Mouse (Mus musculus) gastrocnemius, postnatal 25 days (tissue): ENCODE measurements at regions not wholly inside any gene's neighbourhood (a gene's known extent, or its start where the extent isn't known, plus 50 kb on each side); places are given as distances from the start of the nearest gene placed in this dataset.

Experiments
- DNase-seq: peaks from one replicate; pipeline ENCODE4 v3.0.0; 2022

DNA sequence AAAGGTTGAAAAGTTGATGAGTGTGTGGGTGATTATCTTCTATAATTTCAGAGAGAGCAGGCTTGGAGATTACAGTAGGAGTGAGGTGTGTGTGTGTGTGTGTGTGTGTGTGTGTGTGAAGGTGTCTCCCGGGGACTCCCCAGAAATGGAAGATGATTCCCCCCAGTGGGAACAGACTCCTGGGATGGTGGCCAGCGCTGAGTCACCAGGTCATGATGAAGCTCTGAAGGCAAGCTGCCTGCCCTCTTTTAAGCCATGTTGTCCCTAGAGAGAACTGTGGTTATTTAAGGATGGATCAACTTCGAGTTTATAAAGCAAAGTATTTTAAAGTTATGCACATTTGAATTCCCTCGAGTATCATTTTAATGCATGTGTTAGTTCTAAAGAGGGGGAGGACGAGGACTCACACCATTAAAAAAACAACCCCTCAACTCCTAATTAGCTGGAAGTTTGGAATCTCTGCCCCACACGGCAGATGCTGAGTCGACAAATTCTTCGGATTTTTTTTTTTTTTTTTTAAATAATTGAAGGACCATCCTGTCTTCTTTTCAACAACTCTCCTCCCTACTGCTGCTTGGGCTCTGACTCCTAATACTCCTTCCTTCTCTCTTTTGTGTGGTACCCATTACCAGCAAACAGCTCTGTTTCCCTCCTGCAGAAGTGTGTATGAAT lies 186.6 kb downstream of the Ly86 start:
- DNase-seq, result peak; percentile 40

- DNase-seq, result no peak
These were observed 187.7 kb downstream of the Ly86 start for GRCm38 (mm10) chr13:37532596-37533170.

DNA sequence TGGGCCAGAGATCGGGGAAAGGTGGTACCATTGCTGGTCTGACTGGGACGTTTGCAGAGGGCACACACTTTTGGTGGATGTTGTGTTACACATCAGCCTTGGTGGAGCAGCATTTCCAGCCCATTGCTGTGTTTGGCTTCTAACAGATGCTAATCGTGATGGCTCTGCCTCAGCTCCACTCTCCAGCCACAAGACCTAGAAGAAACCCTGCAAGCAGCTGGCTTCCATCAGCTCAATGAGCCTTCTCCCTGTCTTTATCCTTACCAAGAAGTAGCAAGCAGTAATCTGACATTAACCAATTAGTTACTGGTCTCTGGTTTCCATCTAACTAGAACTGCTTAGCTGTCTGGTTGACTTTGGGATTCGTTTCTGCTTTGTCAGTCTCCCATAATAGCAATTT lies 188.8 kb downstream of the Ly86 start:
- DNase-seq, result no peak

- DNase-seq, result no peak
These were observed 192.3 kb downstream of the Ly86 start for GRCm38 (mm10) chr13:37537330-37537729.

GRCm38 (mm10) chr13:37537793-37538192 lies 192.8 kb downstream of the Ly86 start:
- no peak for DNase-seq

- no peak for DNase-seq
These were observed 196.0 kb downstream of the Ly86 start for GRCm38 (mm10) chr13:37540980-37541531.

GRCm38 (mm10) chr13:37541674-37542073 lies 196.7 kb downstream of the Ly86 start:
- peak; percentile 56 for DNase-seq

GRCm38 (mm10) chr13:37542744-37543196 lies 197.8 kb downstream of the Ly86 start:
- no peak for DNase-seq

GRCm38 (mm10) chr13:37543788-37544187 lies 198.8 kb downstream of the Ly86 start:
- no peak for DNase-seq

DNA sequence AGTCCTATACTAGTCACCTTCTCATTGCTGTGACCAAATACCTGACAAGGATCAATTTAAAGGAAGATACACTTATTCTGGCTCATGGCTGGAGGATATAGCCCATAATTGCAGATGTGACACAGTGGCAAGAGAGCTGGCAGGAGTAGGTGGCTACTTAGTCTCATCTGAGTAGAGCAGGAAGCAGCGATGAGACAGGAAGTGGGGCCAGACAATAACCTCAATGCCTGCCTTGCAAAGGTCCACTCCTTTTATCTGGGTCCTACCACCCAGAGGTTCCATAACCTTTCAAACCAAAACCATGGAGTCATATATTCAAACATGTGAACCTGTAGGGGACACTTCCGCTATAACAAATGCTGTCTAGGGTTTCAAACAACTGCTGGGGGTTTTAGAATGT lies 199.7 kb downstream of the Ly86 start:
- DNase-seq, result no peak

GRCm38 (mm10) chr13:37546556-37546955 lies 201.5 kb downstream of the Ly86 start:
- no peak for DNase-seq

- no peak for DNase-seq
These were observed 205.6 kb downstream of the Ly86 start for GRCm38 (mm10) chr13:37550584-37550983.

DNA sequence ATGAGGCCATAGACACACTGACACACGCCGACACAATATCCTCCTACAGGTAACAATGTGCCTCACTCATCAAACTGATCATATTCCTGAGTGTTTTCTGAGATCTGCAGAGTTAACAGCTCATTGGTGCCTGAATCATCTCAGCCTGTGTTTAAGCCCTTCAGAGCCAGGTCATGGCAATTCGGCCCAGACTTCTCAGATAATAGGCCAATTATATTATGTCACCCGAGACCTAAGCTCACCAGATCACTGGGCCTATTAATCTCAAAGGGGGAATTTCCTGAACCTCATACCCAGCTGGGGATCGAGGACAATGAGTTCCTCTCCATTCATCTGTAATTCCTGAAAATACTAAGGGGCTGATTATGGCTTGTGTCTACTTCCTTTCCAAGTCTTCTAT lies 208.4 kb downstream of the Ly86 start:
- DNase-seq, result no peak

GRCm38 (mm10) chr13:37557183-37557582 lies 212.2 kb downstream of the Ly86 start:
- DNase-seq, result no peak

DNA sequence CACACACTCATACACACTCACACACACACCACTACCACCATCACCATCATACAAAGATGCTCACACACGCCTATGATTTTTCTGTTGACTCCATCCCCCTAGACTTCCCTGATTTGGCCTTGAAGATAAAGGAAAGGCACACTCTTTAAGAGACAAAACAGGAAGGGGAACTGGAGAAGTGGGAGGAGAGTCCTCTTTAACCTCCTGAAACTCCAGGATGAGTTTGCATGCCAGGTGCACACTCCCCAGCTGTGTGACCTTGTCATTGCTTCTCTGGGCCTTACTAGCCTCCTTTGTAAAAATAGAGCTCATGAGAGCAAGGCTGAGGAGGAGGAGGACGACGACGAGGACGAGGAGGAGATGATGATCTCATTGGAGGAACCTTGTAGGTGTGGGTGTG lies 212.8 kb downstream of the Ly86 start:
- DNase-seq, result no peak

- no peak for DNase-seq
These were observed 214.0 kb downstream of the Ly86 start for GRCm38 (mm10) chr13:37559056-37559455.

- no peak for DNase-seq
These were observed 214.8 kb downstream of the Ly86 start for GRCm38 (mm10) chr13:37559706-37560313.

- peak; percentile 70 for DNase-seq
These were observed 215.4 kb downstream of the Ly86 start for GRCm38 (mm10) chr13:37560387-37560786.

DNA sequence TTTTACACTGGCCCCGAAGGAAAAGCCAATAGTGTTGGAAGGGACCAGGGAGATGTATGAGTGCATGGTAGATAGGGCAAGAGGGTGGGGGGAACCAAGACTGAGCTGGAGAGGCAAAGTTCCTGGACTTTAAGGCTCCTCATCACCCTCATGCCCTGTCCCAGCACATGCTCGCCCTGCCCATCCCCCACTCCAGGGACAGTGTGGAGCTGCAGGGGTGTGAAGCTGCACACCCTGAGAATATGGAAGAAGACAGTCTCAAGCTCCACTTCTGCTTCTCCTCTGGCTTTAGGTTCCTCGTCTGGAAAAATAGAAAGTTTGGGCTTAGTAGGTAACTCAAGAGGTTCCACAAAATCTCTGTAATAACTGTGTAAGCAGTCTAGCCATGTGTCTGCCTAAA lies 215.8 kb downstream of the Ly86 start:
- DNase-seq, result no peak

- DNase-seq, result peak; percentile 83
These were observed 216.4 kb downstream of the Ly86 start for GRCm38 (mm10) chr13:37561437-37561836.

DNA sequence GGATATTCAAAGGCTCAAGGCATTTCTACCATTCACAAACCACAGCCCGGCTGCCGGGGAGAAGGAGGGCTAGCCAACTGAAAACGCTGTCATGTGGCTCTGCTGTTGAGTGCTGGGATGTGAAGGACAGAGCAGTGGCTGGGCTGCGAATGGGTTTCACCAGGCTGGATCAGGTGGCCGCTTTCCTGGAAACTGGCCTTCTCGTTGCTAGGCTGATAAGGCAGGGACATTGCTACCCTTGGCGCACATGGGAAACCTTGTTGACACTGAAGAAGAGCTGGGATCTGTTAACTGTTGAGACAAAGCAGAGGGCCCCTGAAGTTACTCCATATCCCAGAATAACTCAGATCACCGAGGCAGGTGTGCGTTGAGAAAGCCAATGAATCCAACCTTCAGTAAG lies 216.1 kb upstream of the Rreb1 start:
- DNase-seq, result peak; percentile 47

- peak; percentile 44 for DNase-seq
These were observed 215.5 kb upstream of the Rreb1 start for GRCm38 (mm10) chr13:37562652-37563051.

DNA sequence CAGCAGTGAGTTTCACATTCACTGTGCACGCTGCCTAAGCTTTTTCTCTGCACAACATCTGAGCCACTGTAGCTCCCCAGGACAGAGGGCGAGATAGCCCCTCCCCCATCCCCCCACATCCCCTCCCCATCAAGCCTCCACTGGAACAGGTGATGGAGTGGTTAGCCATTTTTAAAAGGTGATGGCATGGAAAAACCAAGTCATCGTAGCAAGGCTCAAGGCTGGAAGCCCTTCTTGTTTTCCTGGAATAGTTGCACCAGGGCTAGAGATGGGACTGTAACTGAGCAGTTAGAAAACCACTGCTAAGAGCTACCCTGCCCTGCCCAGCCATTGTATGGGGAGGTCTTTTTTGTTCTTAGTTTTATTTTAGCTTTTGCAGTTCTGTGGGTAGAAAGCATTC lies 209.1 kb upstream of the Rreb1 start:
- DNase-seq, result no peak

DNA sequence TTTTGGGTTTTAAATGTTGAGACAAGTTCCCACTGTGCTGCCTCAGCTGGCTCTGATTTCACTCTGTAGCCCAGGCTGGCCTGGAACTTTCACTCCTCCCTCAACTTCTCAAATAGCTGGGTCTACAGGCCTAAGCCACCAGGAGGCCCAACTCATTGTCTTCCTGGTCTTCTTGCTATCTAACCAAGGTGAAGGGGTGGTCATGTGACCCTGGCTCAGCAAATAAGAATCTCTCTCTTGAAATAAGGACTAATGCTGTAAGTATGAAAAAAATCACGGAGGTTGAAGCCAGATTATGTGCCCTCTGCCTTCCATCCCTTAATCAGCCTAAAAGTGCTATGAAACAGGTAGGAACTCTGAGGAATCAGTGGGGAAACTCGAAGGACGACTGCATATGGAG lies 208.7 kb upstream of the Rreb1 start:
- DNase-seq, result no peak
